Mouse (Mus musculus) limb, embryonic 14.5 days (tissue): ENCODE data around the gene Slc30a10. TPM values are rescaled to one million over a fixed set of nuclear protein-coding genes. Genes with fewer than 3 reads are reported as not detected.
A peak's percentile ranks its signal among the peaks of the same experiment; 100 is the strongest.

Experiments
- ATAC-seq: fragments of 200-750 bp; cut with Nextera tagmentation; 2 replicates; pipeline ENCODE4 v1.8.0; 2017; ENCODE audit warnings: low read depth, moderate number of reproducible peaks, moderate TSS enrichment; ENCODE audit not compliant: low FRiP score
- DNase-seq: peaks from one replicate; pipeline ENCODE4 v3.0.0-alpha.2; 2015; ENCODE audit warnings: low spot score
- H3K27ac ChIP-seq: fragments of 300-500 bp; sonication (generic); replicated peaks from 2 replicates; pipeline ENCODE4 v1.5.1; 2014; ENCODE audit warnings: low read depth, mild to moderate bottlenecking, low read length, moderate library complexity, mixed read lengths
- H3K27me3 ChIP-seq: fragments of 300-500 bp; sonication (generic); 2 replicates; pipeline ENCODE4 v1.6.1; 2014; ENCODE audit warnings: low read length, mixed read lengths; ENCODE audit not compliant: control insufficient read depth, insufficient read depth
- H3K36me3 ChIP-seq: fragments of 300-500 bp; sonication (generic); 2 replicates; pipeline ENCODE4 v1.6.1; 2014; ENCODE audit warnings: mild to moderate bottlenecking, low read length, moderate library complexity, mixed read lengths; ENCODE audit not compliant: control insufficient read depth, insufficient read depth
- H3K4me1 ChIP-seq: fragments of 300-500 bp; sonication (generic); 2 replicates; pipeline ENCODE4 v1.6.1; 2014; ENCODE audit warnings: antibody characterized with exemption, low read length, mixed read lengths; ENCODE audit not compliant: control insufficient read depth, insufficient read depth
- H3K4me2 ChIP-seq: fragments of 300-500 bp; sonication (generic); replicated peaks from 2 replicates; pipeline ENCODE4 v1.6.1; 2014; ENCODE audit warnings: low read depth, mild to moderate bottlenecking, low read length, moderate library complexity; ENCODE audit not compliant: severe bottlenecking
- H3K4me3 ChIP-seq: fragments of 300-500 bp; sonication (generic); replicated peaks from 2 replicates; pipeline ENCODE4 v1.5.1; 2014; ENCODE audit warnings: low read length
- H3K9ac ChIP-seq: fragments of 300-500 bp; sonication (generic); 2 replicates; pipeline ENCODE4 v1.6.1; 2014; ENCODE audit warnings: mild to moderate bottlenecking, low read depth, low read length, moderate library complexity; ENCODE audit not compliant: severe bottlenecking
- H3K9me3 ChIP-seq: fragments of 300-500 bp; sonication (generic); 2 replicates; pipeline ENCODE4 v1.6.1; 2016; ENCODE audit warnings: low read length; ENCODE audit not compliant: control insufficient read depth
- POLR2A ChIP-seq: fragments of 200-500 bp; IDR thresholded peaks from 2 replicates; pipeline ENCODE4 v1.8.0; 2012; ENCODE audit warnings: inconsistent platforms, mild to moderate bottlenecking, moderate library complexity, borderline replicate concordance; ENCODE audit not compliant: insufficient read depth, insufficient read length; ENCODE audit errors: extremely low read depth
- WGBS: fragments of 180-500 bp; shearing (Covaris S2); extraction: QIAGEN DNeasy Blood & Tissue Kit; methylation state at CpG from one replicate; pipeline ENCODE4 v1.1.7; 2014; 5-methylcytosine and 5-hydroxymethylcytosine counted together
- polyA plus RNA-seq, 2 experiments: library from polyadenylated mRNA; depleted of rRNA in 1 of 2; stranded (reverse) in 1 of 2; unstranded in 1 of 2; fragments of >200 nt; fragmentation: Nextera tagmentation in 1 of 2; extraction: Ambion mirVana in 1 of 2; gene quantifications; 2 replicates each; pipeline versions ENCODE4 v1.2.1 to v1.2.3; 2012 to 2014

Slc30a10 gene
- polyA plus RNA-seq, 2 experiments: 0.26 to 0.74 TPM

DNA sequence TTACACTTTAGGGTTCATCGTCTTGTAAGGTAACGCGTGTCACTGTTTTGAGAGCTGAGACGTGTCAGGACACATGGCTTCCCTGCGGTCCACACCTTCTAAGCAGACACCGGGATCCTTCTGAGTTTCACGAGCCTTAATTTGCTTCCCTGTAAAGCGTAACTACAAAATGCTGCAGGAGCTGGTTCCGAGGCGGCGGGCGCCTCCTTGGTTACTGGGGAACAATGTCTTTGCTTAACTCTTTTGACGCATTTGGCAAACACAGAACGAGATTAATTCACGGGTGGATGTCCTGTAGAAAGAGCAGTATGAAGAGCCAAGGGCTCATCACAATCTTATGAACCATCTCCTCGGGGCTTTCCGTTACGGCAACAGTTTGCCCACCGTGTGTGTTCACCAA lies 29.6 kb downstream of the Slc30a10 start:
- no peak overlapping the region for H3K9ac ChIP-seq
- no peaks in the 10 kb centered on the region for H3K9me3 ChIP-seq
- H3K4me2 ChIP-seq: peak overlapping the region; percentile 35
- TF ChIP-seq POLR2A: no peak
- peaks cover 13% of the 10 kb centered on the region for H3K4me1 ChIP-seq
- 41% methylated on average over 19 of the region's 19 CpGs for WGBS
- DNase-seq: no peak
- H3K27ac ChIP-seq: no peak overlapping the region
- H3K4me3 ChIP-seq: no peak overlapping the region
- no peaks in the 10 kb centered on the region for H3K36me3 ChIP-seq
- ATAC-seq: no peak
- no peaks in the 10 kb centered on the region for H3K27me3 ChIP-seq

DNA sequence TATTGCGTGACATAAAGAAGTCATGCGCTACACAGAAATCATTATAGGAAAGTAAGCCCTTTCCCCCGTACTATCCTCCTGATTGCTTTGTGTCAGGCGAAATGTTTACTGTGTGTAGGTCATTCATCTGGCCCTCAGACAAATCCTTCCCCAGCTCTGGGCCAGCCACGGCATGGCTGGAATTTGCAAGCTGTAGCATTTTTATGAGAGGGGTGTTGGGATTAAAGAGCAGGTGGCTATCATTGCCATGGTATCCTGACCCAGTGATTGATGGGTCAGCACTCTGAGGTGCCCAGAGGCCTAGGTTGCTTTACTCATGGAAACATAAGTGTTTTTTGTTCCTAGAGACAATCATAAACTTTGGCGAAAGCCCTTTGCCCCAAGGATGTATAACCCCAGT lies 35.2 kb downstream of the Slc30a10 start:
- Histone ChIP-seq H3K27me3 (no peaks in the 10 kb centered on the region), H3K9me3 (no peaks in the 10 kb centered on the region), H3K4me3 (no peak overlapping the region), H3K36me3 (no peaks in the 10 kb centered on the region), H3K4me2 (no peak overlapping the region), H3K4me1 (0 out of 2 replicates have a peak, but pooled peaks cover 3% of the 10 kb centered on the region), H3K9ac (no peak overlapping the region), H3K27ac (no peak overlapping the region)
- 57% methylated on average over 6 of the region's 6 CpGs for WGBS
- TF ChIP-seq POLR2A: no peak
- ATAC-seq (no peak), DNase-seq (no peak)

DNA sequence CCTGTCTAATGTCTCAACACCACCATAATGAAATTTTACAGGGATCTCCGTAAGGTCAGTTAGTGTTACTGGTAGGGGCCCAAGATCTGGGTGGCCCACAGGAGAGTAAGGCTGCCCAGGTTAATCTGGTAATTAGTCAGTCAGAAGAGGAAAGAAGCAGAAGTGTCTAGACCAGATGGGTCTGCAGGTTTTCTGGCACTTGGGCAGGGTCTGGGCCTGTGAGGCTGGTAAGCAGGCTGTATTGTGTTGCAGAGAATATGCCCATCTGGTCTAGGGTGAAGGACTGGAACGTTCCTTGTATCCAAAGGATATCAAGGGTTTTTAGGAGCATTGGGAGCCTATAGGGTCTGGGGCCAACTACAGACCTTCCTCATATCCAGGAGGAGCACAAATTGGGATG lies 36.0 kb downstream of the Slc30a10 start:
- DNase-seq (no peak), ATAC-seq (no peak)
- Histone ChIP-seq H3K4me2 (no peak overlapping the region), H3K9me3 (no peaks in the 10 kb centered on the region), H3K27ac (no peak overlapping the region), H3K4me3 (no peak overlapping the region), H3K9ac (no peak overlapping the region), H3K4me1 (0 out of 2 replicates have a peak, but pooled peaks cover 3% of the 10 kb centered on the region), H3K27me3 (no peaks in the 10 kb centered on the region), H3K36me3 (no peaks in the 10 kb centered on the region)
- TF ChIP-seq POLR2A: no peak
- 82% methylated on average over 2 of the region's 2 CpGs for WGBS

DNA sequence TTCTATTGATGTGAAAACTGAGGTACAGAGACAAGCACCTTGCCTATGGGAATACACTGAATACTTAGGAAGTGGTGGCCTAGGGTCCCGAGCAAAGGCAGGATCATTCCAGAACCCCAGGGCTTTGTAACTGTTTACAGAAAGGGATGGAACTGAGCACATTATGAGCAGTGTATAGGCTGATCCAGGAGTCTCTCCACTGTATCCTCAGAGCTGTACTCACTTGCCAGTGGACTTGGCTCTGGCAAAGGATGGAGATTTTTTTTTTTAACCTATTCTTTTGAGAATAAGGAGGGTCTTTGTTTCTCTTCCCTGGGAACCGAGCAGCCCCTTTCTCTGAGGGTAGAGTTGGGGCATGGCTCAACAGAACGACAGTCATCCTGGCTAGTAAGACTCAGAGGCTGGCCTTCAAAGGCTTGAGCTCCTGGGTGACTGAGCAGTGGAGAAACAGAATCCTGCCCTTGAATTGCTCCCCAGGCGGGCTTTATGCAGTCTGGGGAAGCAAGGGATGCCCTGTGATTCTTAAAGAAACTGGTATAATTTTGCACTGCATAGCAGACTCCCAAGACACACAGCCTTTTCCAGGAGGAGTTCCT lies 38.9 kb downstream of the Slc30a10 start:
- no peak for TF ChIP-seq POLR2A
- DNase-seq (no peak), ATAC-seq (no peak)
- H3K36me3 ChIP-seq: no peaks in the 10 kb centered on the region
- WGBS: 54% methylated on average over 4 of the region's 4 CpGs
- H3K27ac ChIP-seq: no peak overlapping the region
- H3K9ac ChIP-seq: no peak overlapping the region
- no peaks in the 10 kb centered on the region for H3K9me3 ChIP-seq
- H3K27me3 ChIP-seq: no peaks in the 10 kb centered on the region
- no peak overlapping the region for H3K4me2 ChIP-seq
- no peaks in the 10 kb centered on the region for H3K4me1 ChIP-seq
- H3K4me3 ChIP-seq: no peak overlapping the region

DNA sequence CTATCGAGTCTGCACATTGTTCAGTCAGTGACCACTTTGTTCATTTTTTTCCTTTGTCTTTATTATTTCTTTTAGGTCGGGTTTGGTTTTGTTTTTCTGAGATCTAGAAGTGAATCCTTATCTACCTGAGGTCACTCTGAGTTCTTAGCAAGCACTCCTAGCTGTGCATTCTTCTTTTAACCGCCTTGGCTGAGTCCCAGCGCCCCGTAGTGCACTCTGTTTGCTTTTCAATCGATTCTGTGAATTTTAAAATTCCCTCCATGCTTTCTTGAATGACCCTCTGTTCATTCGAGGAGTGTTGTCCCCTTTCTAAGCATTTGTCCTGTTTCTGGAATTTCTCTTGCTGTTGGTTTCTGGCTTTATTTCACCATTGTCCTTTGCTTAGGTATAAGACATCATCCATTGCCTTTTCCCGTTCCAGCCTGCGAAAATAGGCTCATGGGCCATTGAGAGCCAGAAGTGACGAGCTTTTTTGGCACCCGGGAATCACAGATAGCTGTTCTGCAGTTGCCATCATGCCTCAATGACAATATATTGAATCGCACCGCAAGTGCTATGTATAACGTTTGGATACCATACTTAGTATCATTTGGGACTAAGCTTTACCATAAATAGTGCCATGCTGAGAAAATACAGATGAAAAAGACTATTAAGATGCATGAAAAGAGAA lies 42.3 kb downstream of the Slc30a10 start:
- Histone ChIP-seq H3K9ac (no peak overlapping the region), H3K4me3 (no peak overlapping the region), H3K27me3 (no peaks in the 10 kb centered on the region), H3K36me3 (no peaks in the 10 kb centered on the region), H3K9me3 (no peaks in the 10 kb centered on the region), H3K27ac (no peak overlapping the region), H3K4me2 (no peak overlapping the region), H3K4me1 (no peaks in the 10 kb centered on the region)
- TF ChIP-seq POLR2A: no peak
- WGBS: 77% methylated on average over 14 of the region's 14 CpGs
- ATAC-seq (no peak), DNase-seq (no peak)
